Mouse (Mus musculus) ES-E14 (cell line): ENCODE measurements around the gene Rex1bd.

ENCODE experiments used
- HCFC1 ChIP-seq: IDR thresholded peaks from 2 replicates; pipeline ENCODE4 v1.6.1; 2012; ENCODE audit warnings: low read length, inconsistent platforms, borderline replicate concordance; ENCODE audit not compliant: insufficient read depth
- ZNF384 ChIP-seq: IDR thresholded peaks from 2 replicates; pipeline ENCODE4 v1.6.1; 2012; ENCODE audit warnings: low read depth, low read length, inconsistent platforms

DNA sequence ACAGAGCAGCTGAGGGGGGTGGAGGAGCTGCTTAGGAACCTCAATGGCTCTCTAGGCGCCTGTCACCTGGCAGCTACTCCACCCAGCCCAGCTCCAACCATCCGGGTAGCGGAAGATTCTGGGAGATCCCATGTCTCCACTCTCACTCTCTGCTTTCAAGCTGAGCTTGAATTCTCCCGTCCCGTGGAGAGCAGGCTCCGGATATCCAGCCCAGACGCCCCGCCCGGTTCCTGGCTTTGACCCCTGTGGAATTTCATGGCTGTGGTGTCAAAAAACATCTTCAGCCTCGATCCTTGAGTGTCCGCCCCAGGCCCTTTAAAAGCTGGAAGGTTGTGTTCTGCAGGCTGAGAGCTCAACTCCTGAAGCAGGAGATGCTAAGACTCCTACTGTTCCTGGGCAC lies 39.8 kb downstream of the Rex1bd start:
- TF ChIP-seq HCFC1 (no peak), ZNF384 (no peak)
